Mouse (Mus musculus): ENCODE measurements at regions not wholly inside any gene's neighbourhood (a gene's known extent, or its start where the extent isn't known, plus 50 kb on each side); places are given as distances from the start of the nearest gene placed in this dataset.

- peak; percentile 53 for DNase-seq
Observed at GRCm38 (mm10) chr13:42593488-42594170, 86.8 kb upstream of the Phactr1 start.

- DNase-seq: no peak
Observed at GRCm38 (mm10) chr13:42595180-42595579, 85.2 kb upstream of the Phactr1 start.

GRCm38 (mm10) chr13:42597781-42598180 lies 82.6 kb upstream of the Phactr1 start:
- DNase-seq: peak; percentile 77

- DNase-seq: no peak
Observed at GRCm38 (mm10) chr13:42603308-42603707, 77.1 kb upstream of the Phactr1 start.

GRCm38 (mm10) chr13:42607735-42608134 lies 72.7 kb upstream of the Phactr1 start:
- no peak for DNase-seq

- DNase-seq: no peak
Observed at GRCm38 (mm10) chr13:42608963-42609362, 71.5 kb upstream of the Phactr1 start.

GRCm38 (mm10) chr13:42613326-42613725 lies 67.1 kb upstream of the Phactr1 start:
- DNase-seq: no peak

- DNase-seq: peak; percentile 41
Observed at GRCm38 (mm10) chr13:42615826-42616225, 64.6 kb upstream of the Phactr1 start.

- DNase-seq: peak; percentile 26
Observed at GRCm38 (mm10) chr13:42617225-42617624, 63.2 kb upstream of the Phactr1 start.

- no peak for DNase-seq
Observed at GRCm38 (mm10) chr13:42617844-42618243, 62.6 kb upstream of the Phactr1 start.

GRCm38 (mm10) chr13:42619555-42620280 lies 60.7 kb upstream of the Phactr1 start:
- DNase-seq: no peak

GRCm38 (mm10) chr13:42623491-42623890 lies 56.9 kb upstream of the Phactr1 start:
- peak; percentile 22 for DNase-seq
